Mouse (Mus musculus): Measurements from ENCODE around the gene Celf2. TPM values are rescaled to one million over a fixed set of nuclear protein-coding genes. Genes with fewer than 3 reads are reported as not detected.
A peak's percentile ranks its signal among the peaks of the same experiment; 100 is the strongest.

Celf2 gene
- polyA plus RNA-seq, 1 experiment: 17.4 TPM

DNA sequence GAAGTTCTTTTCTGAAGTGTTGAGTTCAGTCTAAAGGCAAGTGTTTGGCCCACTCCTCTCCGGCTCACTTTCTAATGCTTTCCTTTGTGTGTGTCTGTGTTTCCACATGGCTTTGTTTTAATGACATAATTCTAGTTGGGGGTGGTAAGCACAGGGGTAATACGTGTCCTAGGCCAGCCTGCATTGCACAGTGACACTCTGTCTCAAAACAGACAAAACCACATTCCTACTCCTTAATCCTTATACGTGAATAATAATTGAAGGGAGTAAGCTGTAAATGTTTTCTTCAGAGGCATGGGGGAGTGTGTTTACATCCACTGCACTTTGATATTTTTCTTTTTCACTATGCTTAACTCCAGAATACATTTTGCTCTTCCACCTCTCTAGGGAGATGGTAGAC lies 415.9 kb downstream of the Celf2 start:
- no peaks in the 10 kb centered on the region; the same call in 1 of the 2 replicates for H3K4me1 ChIP-seq (ENCODE audit: control insufficient read depth, insufficient read depth, low read length)

DNA sequence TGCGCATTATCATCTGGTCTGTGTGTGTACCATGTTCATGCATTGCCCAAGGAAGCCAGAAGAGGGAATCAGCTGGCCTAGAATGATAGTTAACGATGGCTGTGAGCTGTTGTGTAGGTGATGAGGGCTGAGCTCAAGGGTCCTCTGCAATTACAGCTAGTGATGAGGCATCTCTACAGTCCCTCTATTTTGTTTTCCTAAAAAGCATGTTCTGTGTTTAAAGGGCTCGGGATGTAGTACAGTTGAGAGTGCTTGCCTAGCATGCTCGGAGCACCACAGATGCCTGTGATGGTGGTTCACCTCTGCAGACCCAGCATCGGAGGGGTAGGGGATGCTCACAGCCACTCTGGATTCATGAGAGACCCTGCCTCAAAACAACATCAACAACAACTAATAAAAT lies 416.7 kb downstream of the Celf2 start:
- TF ChIP-seq POLR2A (IDR thresholded peaks at IDR 0.05; ENCODE audit: control insufficient read depth, low read depth, low read length): no peak
- TF ChIP-seq CTCF (IDR thresholded peaks at IDR 0.05; ENCODE audit: control insufficient read depth, insufficient read depth, insufficient replicate concordance, low read depth, low read length): no peak
- no peaks in the 10 kb centered on the region for H3K36me3 ChIP-seq (ENCODE audit: control insufficient read depth, insufficient read depth, low read length)

More for the DNA sequence above, 415.9 kb downstream of the Celf2 start:
- H3K36me3 ChIP-seq (ENCODE audit: control insufficient read depth, insufficient read depth, low read length): no peaks in the 10 kb centered on the region
- H3K4me3 ChIP-seq (ENCODE audit: control insufficient read depth, low read depth, low read length): no peak overlapping the region
- TF ChIP-seq CTCF (IDR thresholded peaks at IDR 0.05; ENCODE audit: control insufficient read depth, insufficient read depth, insufficient replicate concordance, low read depth, low read length): no peak
- H3K27ac ChIP-seq (ENCODE audit: control insufficient read depth, insufficient read depth, low read depth, low read length): no peak overlapping the region
- no peaks in the 10 kb centered on the region for H3K27me3 ChIP-seq (ENCODE audit: control insufficient read depth, insufficient read depth, low read length)

GRCm38 (mm10) chr2:7090496-7090895 lies 418.9 kb downstream of the Celf2 start:
- Histone ChIP-seq H3K27ac (ENCODE audit: control insufficient read depth, insufficient read depth, low read depth, low read length) (no peak overlapping the region), H3K36me3 (ENCODE audit: control insufficient read depth, insufficient read depth, low read length) (no peaks in the 10 kb centered on the region), H3K4me3 (ENCODE audit: control insufficient read depth, low read depth, low read length) (no peak overlapping the region), H3K4me1 (ENCODE audit: control insufficient read depth, insufficient read depth, low read length) (peaks cover 3% of the 10 kb centered on the region; the same call in 1 of the 2 replicates), H3K27me3 (ENCODE audit: control insufficient read depth, insufficient read depth, low read length) (no peaks in the 10 kb centered on the region)
- TF ChIP-seq CTCF (IDR thresholded peaks at IDR 0.05; ENCODE audit: control insufficient read depth, insufficient read depth, insufficient replicate concordance, low read depth, low read length) (no peak), POLR2A (IDR thresholded peaks at IDR 0.05; ENCODE audit: control insufficient read depth, low read depth, low read length) (no peak)

More for the DNA sequence above, 416.7 kb downstream of the Celf2 start:
- Histone ChIP-seq H3K27ac (ENCODE audit: control insufficient read depth, insufficient read depth, low read depth, low read length) (no peak overlapping the region), H3K4me1 (ENCODE audit: control insufficient read depth, insufficient read depth, low read length) (peaks cover under 1% of the 10 kb centered on the region; the same call in 1 of the 2 replicates), H3K27me3 (ENCODE audit: control insufficient read depth, insufficient read depth, low read length) (no peaks in the 10 kb centered on the region), H3K4me3 (ENCODE audit: control insufficient read depth, low read depth, low read length) (no peak overlapping the region)

GRCm38 (mm10) chr2:7089069-7089834 lies 420.1 kb downstream of the Celf2 start:
- H3K4me3 ChIP-seq (ENCODE audit: control insufficient read depth, low read depth, low read length): no peak overlapping the region
- no peaks in the 10 kb centered on the region for H3K27me3 ChIP-seq (ENCODE audit: control insufficient read depth, insufficient read depth, low read length)
- no peaks in the 10 kb centered on the region for H3K36me3 ChIP-seq (ENCODE audit: control insufficient read depth, insufficient read depth, low read length)
- TF ChIP-seq CTCF (IDR thresholded peaks at IDR 0.05; ENCODE audit: control insufficient read depth, insufficient read depth, insufficient replicate concordance, low read depth, low read length) (no peak), POLR2A (IDR thresholded peaks at IDR 0.05; ENCODE audit: control insufficient read depth, low read depth, low read length) (no peak)
- no peak overlapping the region for H3K27ac ChIP-seq (ENCODE audit: control insufficient read depth, insufficient read depth, low read depth, low read length)
- peaks cover 3% of the 10 kb centered on the region; the same call in 1 of the 2 replicates for H3K4me1 ChIP-seq (ENCODE audit: control insufficient read depth, insufficient read depth, low read length)

- Histone ChIP-seq H3K27ac (ENCODE audit: control insufficient read depth, insufficient read depth, low read depth, low read length) (no peak overlapping the region), H3K36me3 (ENCODE audit: control insufficient read depth, insufficient read depth, low read length) (no peaks in the 10 kb centered on the region), H3K4me1 (ENCODE audit: control insufficient read depth, insufficient read depth, low read length) (peaks cover 3% of the 10 kb centered on the region; the same call in 1 of the 2 replicates), H3K27me3 (ENCODE audit: control insufficient read depth, insufficient read depth, low read length) (no peaks in the 10 kb centered on the region), H3K4me3 (ENCODE audit: control insufficient read depth, low read depth, low read length) (no peak overlapping the region)
- no peak for TF ChIP-seq POLR2A (IDR thresholded peaks at IDR 0.05; ENCODE audit: control insufficient read depth, low read depth, low read length)
- TF ChIP-seq CTCF (IDR thresholded peaks at IDR 0.05; ENCODE audit: control insufficient read depth, insufficient read depth, insufficient replicate concordance, low read depth, low read length): no peak
Observed at GRCm38 (mm10) chr2:7088536-7088935, 420.8 kb downstream of the Celf2 start.

DNA sequence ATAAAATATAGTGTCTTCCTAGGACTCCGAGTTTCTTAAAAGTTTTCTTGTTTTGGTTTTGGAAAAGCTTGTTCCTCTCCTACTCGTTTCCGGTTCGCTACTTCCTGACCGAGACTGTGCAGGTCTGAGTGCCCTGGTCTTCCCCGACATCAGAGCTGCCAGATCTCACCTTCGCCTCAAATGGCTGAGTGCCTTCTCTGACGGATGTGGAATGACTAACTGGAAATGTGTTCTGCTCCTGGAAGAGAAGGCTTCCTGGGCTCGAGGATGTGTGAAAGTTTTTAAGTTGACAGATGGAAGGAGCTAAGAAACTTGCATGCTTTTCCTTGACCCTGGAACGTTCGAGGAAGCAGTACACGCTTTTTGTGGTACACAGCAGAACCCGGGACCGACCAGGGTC lies 421.9 kb downstream of the Celf2 start:
- H3K27me3 ChIP-seq (ENCODE audit: control insufficient read depth, insufficient read depth, low read length): no peaks in the 10 kb centered on the region
- H3K4me3 ChIP-seq (ENCODE audit: control insufficient read depth, low read depth, low read length): no peak overlapping the region; the same call in 1 of the 2 replicates
- no peak overlapping the region for H3K27ac ChIP-seq (ENCODE audit: control insufficient read depth, insufficient read depth, low read depth, low read length)
- H3K36me3 ChIP-seq (ENCODE audit: control insufficient read depth, insufficient read depth, low read length): no peaks in the 10 kb centered on the region
- H3K4me1 ChIP-seq (ENCODE audit: control insufficient read depth, insufficient read depth, low read length): peaks cover 3% of the 10 kb centered on the region; the same call in 1 of the 2 replicates
- TF ChIP-seq CTCF (IDR thresholded peaks at IDR 0.05; ENCODE audit: control insufficient read depth, insufficient read depth, insufficient replicate concordance, low read depth, low read length) (no peak), POLR2A (IDR thresholded peaks at IDR 0.05; ENCODE audit: control insufficient read depth, low read depth, low read length) (no peak)

- TF ChIP-seq POLR2A (IDR thresholded peaks at IDR 0.05; ENCODE audit: control insufficient read depth, low read depth, low read length) (no peak), CTCF (IDR thresholded peaks at IDR 0.05; ENCODE audit: control insufficient read depth, insufficient read depth, insufficient replicate concordance, low read depth, low read length) (no peak)
- H3K4me3 ChIP-seq (ENCODE audit: control insufficient read depth, low read depth, low read length): no peak overlapping the region
Observed at GRCm38 (mm10) chr2:7083489-7084090, 425.8 kb downstream of the Celf2 start.

More at GRCm38 (mm10) chr2:7083489-7084090, 425.8 kb downstream of the Celf2 start:
- H3K4me1 ChIP-seq (ENCODE audit: control insufficient read depth, insufficient read depth, low read length): peaks cover 7% of the 10 kb centered on the region
- no peaks in the 10 kb centered on the region for H3K27me3 ChIP-seq (ENCODE audit: control insufficient read depth, insufficient read depth, low read length)
- H3K27ac ChIP-seq (ENCODE audit: control insufficient read depth, insufficient read depth, low read depth, low read length): peak overlapping the region; percentile 42
- no peaks in the 10 kb centered on the region for H3K36me3 ChIP-seq (ENCODE audit: control insufficient read depth, insufficient read depth, low read length)
